Mouse (Mus musculus): ENCODE measurements around the gene Msln. TPM values are rescaled to one million over a fixed set of nuclear protein-coding genes. Genes with fewer than 3 reads are reported as not detected.

The Msln gene
- polyA plus RNA-seq, 1 experiment from 2014 or later, result 0.75 TPM

- no peak overlapping the region for H3K27ac ChIP-seq
- 93% methylated on average over 9 of the region's 9 CpGs for WGBS
- H3K36me3 ChIP-seq, result peaks cover 49% of the 10 kb centered on the region
- H3K4me2 ChIP-seq (replicated peaks), result no peak overlapping the region
- H3K4me3 ChIP-seq, result no peak overlapping the region
- H3K27me3 ChIP-seq, result no peaks in the 10 kb centered on the region
- peaks cover 36% of the 10 kb centered on the region for H3K4me1 ChIP-seq
- ATAC-seq (ENCODE audit: low FRiP score), result no peak
- no peaks in the 10 kb centered on the region for H3K9me3 ChIP-seq (replicated peaks)
- H3K9ac ChIP-seq, result no peak overlapping the region
Measured at GRCm38 (mm10) chr17:25786781-25787504, 32.8 kb upstream of the Msln start.

- WGBS, result 86% methylated on average over 3 of the region's 3 CpGs
- Histone ChIP-seq H3K4me2 (replicated peaks) (peak within 1 kb of the TSS; percentile 79), H3K9ac (peak within 1 kb of the TSS; percentile 82; the same call in 1 of the 2 replicates), H3K27ac (peak within 1 kb of the TSS; percentile 93), H3K4me1 (peaks cover 32% of the 10 kb centered on the region), H3K4me3 (peak within 1 kb of the TSS; percentile 68), H3K27me3 (no peaks in the 10 kb centered on the region), H3K36me3 (peaks cover 56% of the 10 kb centered on the region), H3K9me3 (replicated peaks) (no peaks in the 10 kb centered on the region)
- ATAC-seq (ENCODE audit: low FRiP score), result no peak
Measured at GRCm38 (mm10) chr17:25786280-25786679, 32.1 kb upstream of the Msln start, which contains the start of gene Ccdc78. TSS of gene Ccdc78 (plus strand) at chr17:25786580.

- Histone ChIP-seq H3K4me1 (peaks cover 23% of the 10 kb centered on the region), H3K27me3 (no peaks in the 10 kb centered on the region), H3K4me3 (peak within 1 kb of the TSS; percentile 68), H3K9ac (peak within 1 kb of the TSS; percentile 82), H3K9me3 (replicated peaks) (no peaks in the 10 kb centered on the region), H3K27ac (peak within 1 kb of the TSS; percentile 93), H3K4me2 (replicated peaks) (peak within 1 kb of the TSS; percentile 79), H3K36me3 (peaks cover 65% of the 10 kb centered on the region)
- under 1% methylated on average over 23 of the region's 23 CpGs for WGBS
- peak; percentile 77 for ATAC-seq (ENCODE audit: low FRiP score)
Measured at GRCm38 (mm10) chr17:25785281-25785745, 31.1 kb upstream of the Msln start, which contains the start of gene Haghl. TSS of gene Haghl (minus strand) at chr17:25785673.

GRCm38 (mm10) chr17:25783861-25784574, 29.8 kb upstream of the Msln start:
- H3K27me3 ChIP-seq, result no peaks in the 10 kb centered on the region
- peak overlapping the region; percentile 68 for H3K4me3 ChIP-seq
- no peaks in the 10 kb centered on the region for H3K9me3 ChIP-seq (replicated peaks)
- 84% methylated on average over 15 of the region's 15 CpGs for WGBS
- H3K27ac ChIP-seq, result no peak overlapping the region
- peaks cover 23% of the 10 kb centered on the region for H3K4me1 ChIP-seq
- H3K4me2 ChIP-seq (replicated peaks), result peak overlapping the region; percentile 79
- H3K36me3 ChIP-seq, result peaks cover 63% of the 10 kb centered on the region
- no peak for ATAC-seq (ENCODE audit: low FRiP score)
- H3K9ac ChIP-seq, result peak overlapping the region; percentile 82

GRCm38 (mm10) chr17:25783086-25783485, 28.9 kb upstream of the Msln start:
- ATAC-seq (ENCODE audit: low FRiP score), result no peak
- no peak overlapping the region for H3K4me3 ChIP-seq
- H3K9me3 ChIP-seq (replicated peaks), result no peaks in the 10 kb centered on the region
- H3K27me3 ChIP-seq, result no peaks in the 10 kb centered on the region
- 80% methylated on average over 7 of the region's 7 CpGs for WGBS
- peaks cover 23% of the 10 kb centered on the region for H3K4me1 ChIP-seq
- H3K27ac ChIP-seq, result no peak overlapping the region
- no peak overlapping the region; the same call in 1 of the 2 replicates for H3K9ac ChIP-seq
- H3K4me2 ChIP-seq (replicated peaks), result no peak overlapping the region
- H3K36me3 ChIP-seq, result peaks cover 66% of the 10 kb centered on the region

GRCm38 (mm10) chr17:25781339-25781738, 27.2 kb upstream of the Msln start:
- peaks cover 57% of the 10 kb centered on the region for H3K36me3 ChIP-seq
- H3K4me1 ChIP-seq, result peaks cover 23% of the 10 kb centered on the region
- H3K4me2 ChIP-seq (replicated peaks), result no peak overlapping the region
- WGBS, result 86% methylated on average over 6 of the region's 6 CpGs
- no peaks in the 10 kb centered on the region for H3K27me3 ChIP-seq
- no peak overlapping the region for H3K4me3 ChIP-seq
- no peak overlapping the region; the same call in 1 of the 2 replicates for H3K27ac ChIP-seq
- ATAC-seq (ENCODE audit: low FRiP score), result no peak
- H3K9me3 ChIP-seq (replicated peaks), result no peaks in the 10 kb centered on the region
- no peak overlapping the region for H3K9ac ChIP-seq

GRCm38 (mm10) chr17:25777948-25778347, 23.8 kb upstream of the Msln start:
- H3K36me3 ChIP-seq, result peaks cover 44% of the 10 kb centered on the region
- H3K27ac ChIP-seq, result no peak overlapping the region
- peaks cover 11% of the 10 kb centered on the region for H3K4me1 ChIP-seq
- H3K4me2 ChIP-seq (replicated peaks), result no peak overlapping the region
- no peaks in the 10 kb centered on the region for H3K27me3 ChIP-seq
- H3K9ac ChIP-seq, result no peak overlapping the region
- no peak for ATAC-seq (ENCODE audit: low FRiP score)
- WGBS, result 95% methylated on average over 5 of the region's 5 CpGs
- no peak overlapping the region for H3K4me3 ChIP-seq
- H3K9me3 ChIP-seq (replicated peaks), result no peaks in the 10 kb centered on the region

GRCm38 (mm10) chr17:25775318-25776062, 21.3 kb upstream of the Msln start:
- H3K4me2 ChIP-seq (replicated peaks), result no peak overlapping the region
- H3K4me3 ChIP-seq, result no peak overlapping the region
- H3K27me3 ChIP-seq, result no peaks in the 10 kb centered on the region
- no peak for ATAC-seq (ENCODE audit: low FRiP score)
- WGBS, result 84% methylated on average over 10 of the region's 10 CpGs
- no peak overlapping the region for H3K9ac ChIP-seq
- no peak overlapping the region for H3K27ac ChIP-seq
- peaks cover 19% of the 10 kb centered on the region; the same call in 1 of the 2 replicates for H3K36me3 ChIP-seq
- H3K4me1 ChIP-seq, result peaks cover 10% of the 10 kb centered on the region
- no peaks in the 10 kb centered on the region for H3K9me3 ChIP-seq (replicated peaks)

GRCm38 (mm10) chr17:25773549-25774120, 19.5 kb upstream of the Msln start, which contains the start of gene Narfl:
TSS of gene Narfl (plus strand) at chr17:25773776.
- Histone ChIP-seq H3K27me3 (peaks cover 15% of the 10 kb centered on the region; the same call in 1 of the 2 replicates), H3K4me1 (peaks cover 10% of the 10 kb centered on the region), H3K4me2 (replicated peaks) (peak within 1 kb of the TSS; percentile 84), H3K36me3 (peaks cover 11% of the 10 kb centered on the region; the same call in 1 of the 2 replicates), H3K9ac (peak within 1 kb of the TSS; percentile 83), H3K27ac (no peak within 1 kb of the TSS), H3K9me3 (replicated peaks) (no peaks in the 10 kb centered on the region), H3K4me3 (peak within 1 kb of the TSS; percentile 75)
- under 1% methylated on average over 37 of the region's 37 CpGs for WGBS
- ATAC-seq (ENCODE audit: low FRiP score), result peak; percentile 83

GRCm38 (mm10) chr17:25769331-25769730, 15.2 kb upstream of the Msln start:
- H3K27ac ChIP-seq, result no peak overlapping the region
- no peak for ATAC-seq (ENCODE audit: low FRiP score)
- WGBS, result 51% methylated on average over 9 of the region's 9 CpGs

GRCm38 (mm10) chr17:25765886-25766285, 11.7 kb upstream of the Msln start:
- WGBS, result 49% methylated on average over 5 of the region's 5 CpGs
- Histone ChIP-seq H3K4me3 (no peak overlapping the region), H3K36me3 (no peaks in the 10 kb centered on the region), H3K27ac (no peak overlapping the region), H3K27me3 (peaks cover 26% of the 10 kb centered on the region), H3K9me3 (replicated peaks) (no peaks in the 10 kb centered on the region), H3K4me1 (0 out of 2 replicates have a peak, but pooled peaks cover 2% of the 10 kb centered on the region), H3K4me2 (replicated peaks) (no peak overlapping the region), H3K9ac (no peak overlapping the region)
- peak; percentile 58 for ATAC-seq (ENCODE audit: low FRiP score)

More at GRCm38 (mm10) chr17:25769331-25769730, 15.2 kb upstream of the Msln start:
- Histone ChIP-seq H3K36me3 (no peaks in the 10 kb centered on the region), H3K27me3 (peaks cover 26% of the 10 kb centered on the region), H3K4me3 (no peak overlapping the region), H3K9me3 (replicated peaks) (no peaks in the 10 kb centered on the region), H3K4me1 (peaks cover 7% of the 10 kb centered on the region), H3K9ac (no peak overlapping the region), H3K4me2 (replicated peaks) (no peak overlapping the region)
